Mouse (Mus musculus): ENCODE data around the gene Lpin2.

The Lpin2 gene

GRCm38 (mm10) chr17:71182211-71182721 lies at the start of gene Lpin2:
Gene Lpin2, plus strand, starts transcription at chr17:71182560.
- Histone ChIP-seq H3K27me3 (ENCODE audit: control insufficient read depth, insufficient read depth, low read length, poor library complexity, severe bottlenecking) (no peaks in the 10 kb centered on the region), H3K36me3 (ENCODE audit: control insufficient read depth, insufficient read depth, low read length, poor library complexity, severe bottlenecking) (no peaks in the 10 kb centered on the region)
- peak; percentile 68 for DNase-seq (ENCODE audit: low read depth, low spot score)

- no peaks in the 10 kb centered on the region for H3K36me3 ChIP-seq (ENCODE audit: control insufficient read depth, insufficient read depth, low read length, poor library complexity, severe bottlenecking)
- H3K27me3 ChIP-seq (ENCODE audit: control insufficient read depth, insufficient read depth, low read length, poor library complexity, severe bottlenecking): no peaks in the 10 kb centered on the region
- peak; percentile 25 for DNase-seq (ENCODE audit: low read depth, low spot score)
Measured at GRCm38 (mm10) chr17:71132856-71133439, 49.4 kb upstream of the Lpin2 start.

- Histone ChIP-seq H3K36me3 (ENCODE audit: control insufficient read depth, insufficient read depth, low read length, poor library complexity, severe bottlenecking) (no peaks in the 10 kb centered on the region), H3K27me3 (ENCODE audit: control insufficient read depth, insufficient read depth, low read length, poor library complexity, severe bottlenecking) (no peaks in the 10 kb centered on the region)
- DNase-seq (ENCODE audit: low read depth, low spot score): no peak
Measured at GRCm38 (mm10) chr17:71134441-71134955, 47.9 kb upstream of the Lpin2 start.

- peak; percentile 29 for DNase-seq (ENCODE audit: low read depth, low spot score)
- Histone ChIP-seq H3K27me3 (ENCODE audit: control insufficient read depth, insufficient read depth, low read length, poor library complexity, severe bottlenecking) (no peaks in the 10 kb centered on the region), H3K36me3 (ENCODE audit: control insufficient read depth, insufficient read depth, low read length, poor library complexity, severe bottlenecking) (no peaks in the 10 kb centered on the region)
Measured at GRCm38 (mm10) chr17:71135108-71135507, 47.3 kb upstream of the Lpin2 start.

GRCm38 (mm10) chr17:71135866-71136265 lies 46.5 kb upstream of the Lpin2 start:
- no peak for DNase-seq (ENCODE audit: low read depth, low spot score)
- Histone ChIP-seq H3K36me3 (ENCODE audit: control insufficient read depth, insufficient read depth, low read length, poor library complexity, severe bottlenecking) (no peaks in the 10 kb centered on the region), H3K27me3 (ENCODE audit: control insufficient read depth, insufficient read depth, low read length, poor library complexity, severe bottlenecking) (no peaks in the 10 kb centered on the region)

- Histone ChIP-seq H3K36me3 (ENCODE audit: control insufficient read depth, insufficient read depth, low read length, poor library complexity, severe bottlenecking) (no peaks in the 10 kb centered on the region), H3K27me3 (ENCODE audit: control insufficient read depth, insufficient read depth, low read length, poor library complexity, severe bottlenecking) (no peaks in the 10 kb centered on the region)
- DNase-seq (ENCODE audit: low read depth, low spot score): no peak
Measured at GRCm38 (mm10) chr17:71136384-71137333, 45.7 kb upstream of the Lpin2 start.

- no peaks in the 10 kb centered on the region for H3K27me3 ChIP-seq (ENCODE audit: control insufficient read depth, insufficient read depth, low read length, poor library complexity, severe bottlenecking)
- DNase-seq (ENCODE audit: low read depth, low spot score): no peak
- H3K36me3 ChIP-seq (ENCODE audit: control insufficient read depth, insufficient read depth, low read length, poor library complexity, severe bottlenecking): no peaks in the 10 kb centered on the region
Measured at GRCm38 (mm10) chr17:71137334-71137721, 45.0 kb upstream of the Lpin2 start.

GRCm38 (mm10) chr17:71142068-71142467 lies 40.3 kb upstream of the Lpin2 start:
- Histone ChIP-seq H3K36me3 (ENCODE audit: control insufficient read depth, insufficient read depth, low read length, poor library complexity, severe bottlenecking) (no peaks in the 10 kb centered on the region), H3K27me3 (ENCODE audit: control insufficient read depth, insufficient read depth, low read length, poor library complexity, severe bottlenecking) (no peaks in the 10 kb centered on the region)
- no peak for DNase-seq (ENCODE audit: low read depth, low spot score)

GRCm38 (mm10) chr17:71143155-71143554 lies 39.2 kb upstream of the Lpin2 start:
- DNase-seq (ENCODE audit: low read depth, low spot score): no peak
- H3K36me3 ChIP-seq (ENCODE audit: control insufficient read depth, insufficient read depth, low read length, poor library complexity, severe bottlenecking): no peaks in the 10 kb centered on the region
- no peaks in the 10 kb centered on the region for H3K27me3 ChIP-seq (ENCODE audit: control insufficient read depth, insufficient read depth, low read length, poor library complexity, severe bottlenecking)

GRCm38 (mm10) chr17:71144322-71145116 lies 37.8 kb upstream of the Lpin2 start:
- no peak for DNase-seq (ENCODE audit: low read depth, low spot score)
- Histone ChIP-seq H3K36me3 (ENCODE audit: control insufficient read depth, insufficient read depth, low read length, poor library complexity, severe bottlenecking) (no peaks in the 10 kb centered on the region), H3K27me3 (ENCODE audit: control insufficient read depth, insufficient read depth, low read length, poor library complexity, severe bottlenecking) (no peaks in the 10 kb centered on the region)

GRCm38 (mm10) chr17:71145248-71145961 lies 37.0 kb upstream of the Lpin2 start:
- Histone ChIP-seq H3K36me3 (ENCODE audit: control insufficient read depth, insufficient read depth, low read length, poor library complexity, severe bottlenecking) (no peaks in the 10 kb centered on the region), H3K27me3 (ENCODE audit: control insufficient read depth, insufficient read depth, low read length, poor library complexity, severe bottlenecking) (no peaks in the 10 kb centered on the region)
- no peak for DNase-seq (ENCODE audit: low read depth, low spot score)

- H3K36me3 ChIP-seq (ENCODE audit: control insufficient read depth, insufficient read depth, low read length, poor library complexity, severe bottlenecking): no peaks in the 10 kb centered on the region
Measured at GRCm38 (mm10) chr17:71153356-71153755, 29.0 kb upstream of the Lpin2 start.

GRCm38 (mm10) chr17:71155271-71155670 lies 27.1 kb upstream of the Lpin2 start:
- Histone ChIP-seq H3K36me3 (ENCODE audit: control insufficient read depth, insufficient read depth, low read length, poor library complexity, severe bottlenecking) (no peaks in the 10 kb centered on the region), H3K27me3 (ENCODE audit: control insufficient read depth, insufficient read depth, low read length, poor library complexity, severe bottlenecking) (no peaks in the 10 kb centered on the region)
- DNase-seq (ENCODE audit: low read depth, low spot score): no peak

More at GRCm38 (mm10) chr17:71153356-71153755, 29.0 kb upstream of the Lpin2 start:
- no peaks in the 10 kb centered on the region for H3K27me3 ChIP-seq (ENCODE audit: control insufficient read depth, insufficient read depth, low read length, poor library complexity, severe bottlenecking)
- DNase-seq (ENCODE audit: low read depth, low spot score): no peak

- Histone ChIP-seq H3K27me3 (ENCODE audit: control insufficient read depth, insufficient read depth, low read length, poor library complexity, severe bottlenecking) (no peaks in the 10 kb centered on the region), H3K36me3 (ENCODE audit: control insufficient read depth, insufficient read depth, low read length, poor library complexity, severe bottlenecking) (no peaks in the 10 kb centered on the region)
- no peak for DNase-seq (ENCODE audit: low read depth, low spot score)
Measured at GRCm38 (mm10) chr17:71159152-71159567, 23.2 kb upstream of the Lpin2 start.
